Mouse (Mus musculus) left cerebral cortex, adult 2 months (tissue): ENCODE measurements at regions not wholly inside any gene's neighbourhood (a gene's known extent, or its start where the extent isn't known, plus 50 kb on each side); places are given as distances from the start of the nearest gene placed in this dataset.

Experiments used
- DNase-seq, 2 experiments: peaks; one replicate each; pipeline ENCODE4 v3.0.0; 2021 to 2022; ENCODE audit warnings: low spot score in 2 of 2, mixed read lengths in 1 of 2; ENCODE audit errors: extremely low spot score in 1 of 2
- H3K27ac ChIP-seq: fragments of 200-600 bp; 2 replicates; pipeline ENCODE4 v1.8.1; 2022
- H3K4me3 ChIP-seq: fragments of 200-600 bp; 2 replicates; pipeline ENCODE4 v1.8.1; 2022
- CTCF ChIP-seq: fragments of 200-600 bp; IDR thresholded peaks from 2 replicates; pipeline ENCODE4 v1.8.1; 2022; ENCODE audit warnings: antibody characterized with exemption, mild to moderate bottlenecking, moderate library complexity
- intact Hi-C: fragments of 180-260 bp; cut with DNase I; formaldehyde crosslinking; loops from one replicate; pipeline ENCODE4 v1.15.1; 2025

- no peak for TF ChIP-seq CTCF
- Histone ChIP-seq H3K4me3 (no peak overlapping the region), H3K27ac (no peak overlapping the region)
- intact Hi-C loops: no loop called here
- DNase-seq: no peak
These were observed 252.1 kb upstream of the Usp24 start for GRCm38 (mm10) chr4:106063851-106064382.

- no peak for DNase-seq
These were observed 249.0 kb upstream of the Usp24 start for GRCm38 (mm10) chr4:106067023-106067422.

GRCm38 (mm10) chr4:106083546-106083945 is 232.5 kb upstream of the Usp24 start:
- no peak overlapping the region for H3K27ac ChIP-seq
- no peak for TF ChIP-seq CTCF
- intact Hi-C loops: no loop called here
- no peak for DNase-seq
- H3K4me3 ChIP-seq: no peak overlapping the region

More at GRCm38 (mm10) chr4:106067023-106067422, 249.0 kb upstream of the Usp24 start:
- TF ChIP-seq CTCF: no peak
- no peak overlapping the region for H3K27ac ChIP-seq
- intact Hi-C loops: no loop called here
- no peak overlapping the region for H3K4me3 ChIP-seq

GRCm38 (mm10) chr4:106091927-106092675 is 223.9 kb upstream of the Usp24 start:
- no peak overlapping the region for H3K4me3 ChIP-seq
- intact Hi-C loops: no loop called here
- no peak overlapping the region for H3K27ac ChIP-seq
- no peak for TF ChIP-seq CTCF
- no peak for DNase-seq

GRCm38 (mm10) chr4:106092676-106093070 is 223.3 kb upstream of the Usp24 start:
- TF ChIP-seq CTCF: no peak
- Histone ChIP-seq H3K27ac (no peak overlapping the region), H3K4me3 (no peak overlapping the region)
- intact Hi-C loops: no loop called here
- DNase-seq: no peak

- intact Hi-C loops: no loop called here
- Histone ChIP-seq H3K4me3 (no peak overlapping the region), H3K27ac (no peak overlapping the region)
- no peak for DNase-seq
- peak; percentile 28 for TF ChIP-seq CTCF
These were observed 222.8 kb upstream of the Usp24 start for GRCm38 (mm10) chr4:106093252-106093651.

- DNase-seq: no peak
- no peak for TF ChIP-seq CTCF
- Histone ChIP-seq H3K27ac (no peak overlapping the region), H3K4me3 (no peak overlapping the region)
- intact Hi-C loops: no loop called here
These were observed 221.0 kb upstream of the Usp24 start for GRCm38 (mm10) chr4:106094882-106095556.

GRCm38 (mm10) chr4:106096130-106096529 is 219.9 kb upstream of the Usp24 start:
- TF ChIP-seq CTCF: no peak
- Histone ChIP-seq H3K27ac (no peak overlapping the region), H3K4me3 (no peak overlapping the region)
- intact Hi-C loops: no loop called here
- DNase-seq: no peak

GRCm38 (mm10) chr4:106097846-106098245 is 218.2 kb upstream of the Usp24 start:
- H3K27ac ChIP-seq: no peak overlapping the region
- no peak for TF ChIP-seq CTCF
- DNase-seq: no peak
- intact Hi-C loops: no loop called here
- H3K4me3 ChIP-seq: no peak overlapping the region

- Histone ChIP-seq H3K27ac (no peak overlapping the region), H3K4me3 (no peak overlapping the region)
- intact Hi-C loops: no loop called here
- no peak for TF ChIP-seq CTCF
- DNase-seq: no peak
These were observed 215.6 kb upstream of the Usp24 start for GRCm38 (mm10) chr4:106100211-106101025.

GRCm38 (mm10) chr4:106101904-106102303 is 214.1 kb upstream of the Usp24 start:
- H3K4me3 ChIP-seq: no peak overlapping the region
- no peak overlapping the region for H3K27ac ChIP-seq
- intact Hi-C loops: no loop called here
- no peak for TF ChIP-seq CTCF
- no peak for DNase-seq

- no peak for TF ChIP-seq CTCF
- Histone ChIP-seq H3K27ac (no peak overlapping the region), H3K4me3 (no peak overlapping the region)
- no peak for DNase-seq
- intact Hi-C loops: no loop called here
These were observed 213.5 kb upstream of the Usp24 start for GRCm38 (mm10) chr4:106102451-106102977.
